Mouse (Mus musculus) heart, embryonic 12.5 days (tissue): ENCODE results near the gene Frat2. TPM values are rescaled to one million over a fixed set of nuclear protein-coding genes. Genes with fewer than 3 reads are reported as not detected.
"Not testable (repeated sequence)": the region's sequence is repeated elsewhere in the genome, so short reads cannot be mapped to it uniquely, and the experiment has no call there.

ENCODE experiments used
- ATAC-seq: fragments of 200-750 bp; cut with Nextera tagmentation; 2 replicates; pipeline ENCODE4 v1.8.0; 2017; ENCODE audit warnings: moderate TSS enrichment, moderate library complexity; ENCODE audit not compliant: insufficient number of reproducible peaks, low FRiP score
- H3K27ac ChIP-seq: fragments of 300-500 bp; sonication (generic); 2 replicates; pipeline ENCODE4 v1.5.1; 2016; ENCODE audit warnings: mild to moderate bottlenecking, moderate library complexity; ENCODE audit not compliant: poor library complexity, severe bottlenecking
- H3K27me3 ChIP-seq: fragments of 300-500 bp; sonication (generic); replicated peaks from 2 replicates; pipeline ENCODE4 v1.6.1; 2016; ENCODE audit warnings: mild to moderate bottlenecking, moderate library complexity
- H3K36me3 ChIP-seq: fragments of 300-500 bp; sonication (generic); 2 replicates; pipeline ENCODE4 v1.6.1; 2016; ENCODE audit warnings: mild to moderate bottlenecking, moderate library complexity
- H3K4me1 ChIP-seq: fragments of 300-500 bp; sonication (generic); replicated peaks from 2 replicates; pipeline ENCODE4 v1.6.1; 2016; ENCODE audit warnings: mild to moderate bottlenecking
- H3K4me2 ChIP-seq: fragments of 300-500 bp; sonication (generic); 2 replicates; pipeline ENCODE4 v1.6.1; 2016; ENCODE audit warnings: mild to moderate bottlenecking, moderate library complexity
- H3K4me3 ChIP-seq: fragments of 300-500 bp; sonication (generic); 2 replicates; pipeline ENCODE4 v1.5.1; 2016; ENCODE audit warnings: mild to moderate bottlenecking
- H3K9ac ChIP-seq: fragments of 300-500 bp; sonication (generic); 2 replicates; pipeline ENCODE4 v1.6.1; 2016; ENCODE audit warnings: mild to moderate bottlenecking, moderate library complexity
- H3K9me3 ChIP-seq: fragments of 300-500 bp; sonication (generic); replicated peaks from 2 replicates; pipeline ENCODE4 v1.6.1; 2016; ENCODE audit warnings: mild to moderate bottlenecking, moderate library complexity
- WGBS: fragments of 180-500 bp; shearing (Covaris S2); methylation state at CpG from one replicate; pipeline ENCODE4 v1.1.7; 2016; 5-methylcytosine and 5-hydroxymethylcytosine counted together
- polyA plus RNA-seq: library from polyadenylated mRNA; unstranded; fragments of >200 nt; fragmentation: Nextera tagmentation; extraction: Ambion mirVana; gene quantifications from 2 replicates; pipeline ENCODE4 v1.2.1, GENCODE M21; 2016

Gene Frat2
- polyA plus RNA-seq, 1 experiment from 2014 or later = 3.6 TPM

GRCm38 (mm10) chr19:41866707-41867106 is 18.8 kb upstream of the Frat2 start:
- Histone ChIP-seq H3K9me3 (no peaks in the 10 kb centered on the region), H3K36me3 (peaks cover 87% of the 10 kb centered on the region), H3K4me1 (no peaks in the 10 kb centered on the region), H3K27ac (no peak overlapping the region), H3K4me3 (no peak overlapping the region), H3K27me3 (no peaks in the 10 kb centered on the region), H3K4me2 (no peak overlapping the region), H3K9ac (no peak overlapping the region)
- no peak for ATAC-seq
- 91% methylated on average over 8 of the region's 8 CpGs for WGBS

- peaks cover 13% of the 10 kb centered on the region; the same call in 1 of the 2 replicates for H3K4me1 ChIP-seq
- no peak for ATAC-seq
- no peaks in the 10 kb centered on the region for H3K27me3 ChIP-seq
- no peak overlapping the region for H3K27ac ChIP-seq
- peaks cover 17% of the 10 kb centered on the region for H3K36me3 ChIP-seq
- H3K9me3 ChIP-seq = no peaks in the 10 kb centered on the region
- no peak overlapping the region for H3K4me3 ChIP-seq
- no peak overlapping the region for H3K4me2 ChIP-seq
- 60% methylated on average over 3 of the region's 3 CpGs for WGBS
- H3K9ac ChIP-seq = no peak overlapping the region
These were observed 9.9 kb upstream of the Frat2 start for GRCm38 (mm10) chr19:41857816-41858310.

GRCm38 (mm10) chr19:41857086-41857762 is 9.3 kb upstream of the Frat2 start:
- WGBS = 63% methylated on average over 5 of the region's 5 CpGs
- no peak overlapping the region for H3K4me2 ChIP-seq
- H3K9ac ChIP-seq = no peak overlapping the region
- H3K36me3 ChIP-seq = peaks cover 10% of the 10 kb centered on the region
- no peak overlapping the region for H3K27ac ChIP-seq
- peaks cover 13% of the 10 kb centered on the region; the same call in 1 of the 2 replicates for H3K4me1 ChIP-seq
- ATAC-seq = no peak
- H3K4me3 ChIP-seq = no peak overlapping the region
- H3K27me3 ChIP-seq = no peaks in the 10 kb centered on the region
- H3K9me3 ChIP-seq = no peaks in the 10 kb centered on the region

GRCm38 (mm10) chr19:41852423-41852822 is 4.5 kb upstream of the Frat2 start:
- Histone ChIP-seq H3K4me2 (no peak overlapping the region), H3K36me3 (no peaks in the 10 kb centered on the region), H3K9me3 (no peaks in the 10 kb centered on the region), H3K4me1 (peaks cover 5% of the 10 kb centered on the region; the same call in 1 of the 2 replicates), H3K4me3 (no peak overlapping the region), H3K27me3 (no peaks in the 10 kb centered on the region), H3K27ac (no peak overlapping the region), H3K9ac (no peak overlapping the region)
- ATAC-seq = no peak
- 60% methylated on average over 4 of the region's 4 CpGs for WGBS

GRCm38 (mm10) chr19:41850719-41851543 is 3.0 kb upstream of the Frat2 start:
- Histone ChIP-seq H3K27ac (no peak overlapping the region), H3K4me3 (no peak overlapping the region), H3K9ac (no peak overlapping the region), H3K36me3 (no peaks in the 10 kb centered on the region), H3K27me3 (no peaks in the 10 kb centered on the region), H3K9me3 (no peaks in the 10 kb centered on the region), H3K4me1 (peaks cover 5% of the 10 kb centered on the region; the same call in 1 of the 2 replicates), H3K4me2 (no peak overlapping the region)
- WGBS = 31% methylated on average over 14 of the region's 14 CpGs
- no peak for ATAC-seq

GRCm38 (mm10) chr19:41850021-41850718 is 2.2 kb upstream of the Frat2 start:
- 45% methylated on average over 6 of the region's 6 CpGs for WGBS
- H3K9ac ChIP-seq = no peak overlapping the region
- peaks cover 5% of the 10 kb centered on the region; the same call in 1 of the 2 replicates for H3K4me1 ChIP-seq
- H3K4me3 ChIP-seq = no peak overlapping the region
- H3K9me3 ChIP-seq = no peaks in the 10 kb centered on the region
- H3K27ac ChIP-seq = no peak overlapping the region
- H3K36me3 ChIP-seq = no peaks in the 10 kb centered on the region
- ATAC-seq = no peak
- H3K27me3 ChIP-seq = no peaks in the 10 kb centered on the region
- no peak overlapping the region for H3K4me2 ChIP-seq

GRCm38 (mm10) chr19:41847614-41847991 is 329 bp downstream of the Frat2 start:
- Histone ChIP-seq H3K4me2 (peak overlapping the region; percentile 83), H3K27ac (peak overlapping the region; percentile 76), H3K9ac (peak overlapping the region; percentile 68), H3K4me3 (peak overlapping the region; percentile 65)
- not testable (repeated sequence) for H3K4me1 ChIP-seq, H3K27me3 ChIP-seq, H3K9me3 ChIP-seq, H3K36me3 ChIP-seq
- under 1% methylated on average over 51 of the region's 53 CpGs for WGBS
- ATAC-seq = peak; percentile 54

GRCm38 (mm10) chr19:41847091-41847581 is 796 bp downstream of the Frat2 start:
- Histone ChIP-seq H3K4me2 (peak overlapping the region; percentile 83), H3K27me3 (no peaks in the 10 kb centered on the region), H3K27ac (peak overlapping the region; percentile 76), H3K9me3 (no peaks in the 10 kb centered on the region), H3K36me3 (no peaks in the 10 kb centered on the region), H3K9ac (peak overlapping the region; percentile 68), H3K4me3 (peak overlapping the region; percentile 65), H3K4me1 (peaks cover 5% of the 10 kb centered on the region; the same call in 1 of the 2 replicates)
- ATAC-seq = peak; percentile 26
- under 1% methylated on average over 64 of the region's 64 CpGs for WGBS

- no peak overlapping the region for H3K27ac ChIP-seq
- H3K9ac ChIP-seq = peak overlapping the region; percentile 68
These were observed 1.4 kb downstream of the Frat2 start for GRCm38 (mm10) chr19:41846366-41847090.

GRCm38 (mm10) chr19:41844345-41844744 is 3.6 kb downstream of the Frat2 start:
- no peaks in the 10 kb centered on the region for H3K27me3 ChIP-seq
- H3K4me1 ChIP-seq = peaks cover 13% of the 10 kb centered on the region
- no peaks in the 10 kb centered on the region for H3K36me3 ChIP-seq
- no peak overlapping the region for H3K4me2 ChIP-seq
- ATAC-seq = no peak
- no peaks in the 10 kb centered on the region for H3K9me3 ChIP-seq
- no peak overlapping the region for H3K4me3 ChIP-seq
- no peak overlapping the region for H3K9ac ChIP-seq
- no peak overlapping the region for H3K27ac ChIP-seq
- 85% methylated on average over 6 of the region's 6 CpGs for WGBS

More at GRCm38 (mm10) chr19:41846366-41847090, 1.4 kb downstream of the Frat2 start:
- Histone ChIP-seq H3K4me3 (peak overlapping the region; percentile 65), H3K27me3 (no peaks in the 10 kb centered on the region), H3K4me2 (peak overlapping the region; percentile 83), H3K9me3 (no peaks in the 10 kb centered on the region), H3K4me1 (peaks cover 6% of the 10 kb centered on the region), H3K36me3 (no peaks in the 10 kb centered on the region)
- no peak for ATAC-seq
- 9% methylated on average over 21 of the region's 21 CpGs for WGBS
